Mouse (Mus musculus) MEL (cell line): ENCODE measurements at regions not wholly inside any gene's neighbourhood (a gene's known extent, or its start where the extent isn't known, plus 50 kb on each side); places are given as distances from the start of the nearest gene placed in this dataset.

Experiments used
- CHD2 ChIP-seq: IDR thresholded peaks from 2 replicates; pipeline ENCODE4 v1.6.1; 2011; ENCODE audit warnings: low read length, improper control_type of control experiment
- CTCF ChIP-seq, 3 experiments: IDR thresholded peaks in 2 of 3; conservative IDR thresholded peaks in 1 of 3; 2 replicates each; pipeline ENCODE4 v1.5.1; 2011 to 2012; ENCODE audit warnings: low read length in 3 of 3, low read depth in 2 of 3, mild to moderate bottlenecking in 2 of 3, improper control_type of control experiment in 1 of 3, inconsistent platforms in 1 of 3, mixed read lengths in 1 of 3, moderate library complexity in 1 of 3; ENCODE audit not compliant: control insufficient read depth in 1 of 3, insufficient read depth in 1 of 3, poor library complexity in 1 of 3, severe bottlenecking in 1 of 3
- GATA1 ChIP-seq: IDR thresholded peaks from 2 replicates; pipeline ENCODE4 v1.6.1; 2011; ENCODE audit warnings: low read depth, low read length, improper control_type of control experiment
- HCFC1 ChIP-seq: IDR thresholded peaks from 2 replicates; pipeline ENCODE4 v1.6.1; 2012; ENCODE audit warnings: low read depth, mild to moderate bottlenecking, inconsistent platforms, low read length, improper control_type of control experiment, moderate library complexity
- MAFK ChIP-seq: IDR thresholded peaks from 2 replicates; pipeline ENCODE4 v1.6.1; 2011; ENCODE audit warnings: low read depth, mild to moderate bottlenecking, low read length, improper control_type of control experiment, borderline replicate concordance
- MEF2A ChIP-seq: IDR thresholded peaks from 2 replicates; pipeline ENCODE4 v1.6.1; 2014; ENCODE audit warnings: low read depth, mild to moderate bottlenecking, inconsistent platforms, low read length, improper control_type of control experiment; ENCODE audit not compliant: poor library complexity, insufficient replicate concordance, severe bottlenecking; ENCODE audit errors: extremely low read depth
- MXI1 ChIP-seq: IDR thresholded peaks from 2 replicates; pipeline ENCODE4 v1.6.1; 2011; ENCODE audit warnings: mild to moderate bottlenecking, low read depth, low read length, improper control_type of control experiment
- MYC ChIP-seq: IDR thresholded peaks from 2 replicates; pipeline ENCODE4 v1.6.1; 2011; ENCODE audit warnings: low read depth, mild to moderate bottlenecking, low read length, improper control_type of control experiment, moderate library complexity
- RAD21 ChIP-seq: IDR thresholded peaks from 2 replicates; pipeline ENCODE4 v1.6.1; 2011; ENCODE audit warnings: mild to moderate bottlenecking, low read depth, low read length, improper control_type of control experiment
- TAL1 ChIP-seq: IDR thresholded peaks from 2 replicates; pipeline ENCODE4 v1.6.1; 2012; ENCODE audit warnings: mild to moderate bottlenecking, inconsistent platforms, low read length, moderate library complexity, mixed read lengths
- TBP ChIP-seq: IDR thresholded peaks from 2 replicates; pipeline ENCODE4 v1.8.0; 2011; ENCODE audit warnings: low read depth, low read length, improper control_type of control experiment
- TCF12 ChIP-seq: IDR thresholded peaks from 2 replicates; pipeline ENCODE4 v1.6.1; 2014; ENCODE audit warnings: low read depth, mild to moderate bottlenecking, inconsistent platforms, low read length, improper control_type of control experiment, moderate library complexity
- USF1 ChIP-seq: IDR thresholded peaks from 2 replicates; pipeline ENCODE4 v1.6.1; 2014; ENCODE audit warnings: low read depth, mild to moderate bottlenecking, inconsistent platforms, low read length, improper control_type of control experiment, moderate library complexity
- ZMIZ1 ChIP-seq: IDR thresholded peaks from 2 replicates; pipeline ENCODE4 v1.6.1; 2012; ENCODE audit warnings: low read depth, mild to moderate bottlenecking, inconsistent platforms, low read length, improper control_type of control experiment, moderate library complexity

GRCm38 (mm10) chr4:140325677-140326052 lies 79.1 kb upstream of the Igsf21 start:
- TF ChIP-seq CHD2, result no peak
- no peak for TF ChIP-seq MAFK
- TF ChIP-seq CTCF (IDR thresholded peaks at IDR 0.05 in 2 of 3, conservative IDR thresholded peaks at IDR 0.05 in 1 of 3; ENCODE audit: control insufficient read depth in 1 of 3, insufficient read depth in 1 of 3, low read depth in 2 of 3, low read length in 3 of 3, poor library complexity in 1 of 3, severe bottlenecking in 1 of 3), result no peak
- no peak for TF ChIP-seq TBP
- no peak for TF ChIP-seq GATA1
- TF ChIP-seq ZMIZ1, result no peak
- no peak for TF ChIP-seq MEF2A
- TF ChIP-seq USF1, result no peak
- no peak for TF ChIP-seq MYC
- no peak for TF ChIP-seq HCFC1
- TF ChIP-seq TAL1, result no peak
- TF ChIP-seq TCF12, result no peak
- no peak for TF ChIP-seq MXI1
- no peak for TF ChIP-seq RAD21
